Mouse (Mus musculus) left cerebral cortex, postnatal 10 days (tissue): Measurements from ENCODE around the gene Epb41l3. TPM values are rescaled to one million over a fixed set of nuclear protein-coding genes. Genes with fewer than 3 reads are reported as not detected.

Experiments
- DNase-seq, 2 experiments: peaks; one replicate each; pipeline ENCODE4 v3.0.0; 2021 to 2022; ENCODE audit warnings: low spot score in 2 of 2, mixed read lengths in 1 of 2; ENCODE audit errors: extremely low spot score in 1 of 2
- intact Hi-C: fragments of 180-260 bp; cut with DNase I; formaldehyde crosslinking; loops from one replicate; pipeline ENCODE4 v1.15.1; 2025
- total RNA-seq, 2 experiments: library from RNA; stranded (reverse); gene quantifications; 2 replicates each; pipeline ENCODE4 v1.2.3; 2021

Gene Epb41l3
- total RNA-seq, 2 experiments from 2014 or later: 157 to 165 TPM

- no peak for DNase-seq
- intact Hi-C loops: no loop called here
Measured at GRCm38 (mm10) chr17:69220849-69221248, 145.4 kb downstream of the Epb41l3 start.

GRCm38 (mm10) chr17:69221377-69221776, 145.9 kb downstream of the Epb41l3 start:
- DNase-seq: no peak

GRCm38 (mm10) chr17:69221966-69222692, 146.6 kb downstream of the Epb41l3 start:
- intact Hi-C loops: no loop called here
- DNase-seq: no peak

More at GRCm38 (mm10) chr17:69221377-69221776, 145.9 kb downstream of the Epb41l3 start:
- intact Hi-C loops: no loop called here

DNA sequence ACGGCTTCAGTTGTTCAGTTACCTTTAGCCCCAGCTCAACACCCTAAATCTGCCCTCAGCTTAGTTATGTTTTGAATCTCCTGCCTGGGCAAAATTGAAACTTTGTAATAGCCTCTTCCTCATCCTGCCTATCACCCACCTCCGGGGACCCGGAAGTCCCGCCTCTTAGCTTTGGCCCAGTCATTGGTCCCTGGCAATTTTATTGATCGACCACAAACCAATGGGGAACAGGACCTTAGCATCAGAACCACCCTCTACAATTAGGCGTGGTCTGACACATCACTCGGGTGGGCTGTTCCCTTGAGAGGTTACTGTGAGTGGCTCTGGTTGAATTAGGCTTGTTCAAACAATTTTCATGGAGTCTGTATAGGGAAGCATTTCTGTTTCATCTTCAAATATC, 150.5 kb downstream of the Epb41l3 start:
- intact Hi-C loops: no loop called here
- no peak for DNase-seq

GRCm38 (mm10) chr17:69227426-69228014, 152.0 kb downstream of the Epb41l3 start:
- DNase-seq: no peak
- intact Hi-C loops: no loop called here

GRCm38 (mm10) chr17:69229451-69229850, 154.0 kb downstream of the Epb41l3 start:
- no peak for DNase-seq
- intact Hi-C loops: no loop called here

GRCm38 (mm10) chr17:69230131-69230621, 154.7 kb downstream of the Epb41l3 start:
- peak in 1 of 2 experiments; percentile 16 for DNase-seq
- intact Hi-C loops: no loop called here

- intact Hi-C loops: no loop called here
- no peak for DNase-seq
Measured at GRCm38 (mm10) chr17:69231360-69231759, 155.9 kb downstream of the Epb41l3 start.

DNA sequence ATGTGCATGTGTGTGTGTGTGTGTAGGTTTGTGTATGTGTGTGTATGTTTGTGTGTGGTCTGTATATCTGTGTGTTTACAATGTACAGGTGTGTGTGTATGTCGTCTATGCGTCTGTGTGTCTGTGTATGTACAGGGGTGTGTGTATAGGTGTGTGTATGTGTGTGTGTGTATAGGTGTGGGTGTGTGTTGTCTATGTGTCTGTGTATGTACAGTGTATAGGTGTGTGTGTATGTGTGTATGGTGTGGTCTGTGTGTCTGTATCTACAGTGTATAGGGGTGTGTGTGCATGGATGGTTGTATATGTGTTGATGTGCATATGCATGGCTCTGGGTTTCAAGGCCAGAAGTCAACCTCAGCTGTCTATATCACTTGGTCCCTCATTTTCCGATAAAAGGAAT, 161.7 kb downstream of the Epb41l3 start:
- intact Hi-C loops: no loop called here
- no peak for DNase-seq

DNA sequence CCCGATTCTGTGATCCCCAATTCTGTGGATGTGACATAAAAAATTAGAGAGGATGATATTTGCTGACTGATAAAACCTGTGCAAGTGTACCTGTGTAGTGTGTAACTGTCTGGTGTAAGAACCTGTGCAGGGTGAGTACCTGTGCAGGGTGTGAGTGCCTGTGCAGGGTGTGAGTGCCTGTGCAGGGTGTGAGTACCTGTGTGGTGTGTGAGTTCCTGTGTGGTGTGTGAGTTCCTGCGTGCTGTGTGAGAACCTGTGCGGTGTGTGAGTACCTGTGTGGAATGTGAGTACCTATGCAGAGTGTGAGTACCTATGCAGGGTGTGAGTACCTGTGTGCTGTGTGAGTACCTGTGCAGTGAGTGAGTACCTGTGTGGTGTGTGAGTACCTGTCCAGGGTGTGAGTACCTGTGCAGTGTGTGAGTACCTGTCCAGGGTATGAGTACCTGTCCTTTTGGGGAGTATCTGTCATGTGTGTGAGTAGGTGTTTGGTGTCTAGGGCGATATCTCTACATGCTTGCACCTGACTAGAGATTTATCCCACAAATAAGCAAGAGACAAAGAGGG, 163.4 kb downstream of the Epb41l3 start:
- intact Hi-C loops: no loop called here
- no peak for DNase-seq

GRCm38 (mm10) chr17:69239423-69239822, 163.9 kb downstream of the Epb41l3 start:
- DNase-seq: no peak
- intact Hi-C loops: no loop called here

DNA sequence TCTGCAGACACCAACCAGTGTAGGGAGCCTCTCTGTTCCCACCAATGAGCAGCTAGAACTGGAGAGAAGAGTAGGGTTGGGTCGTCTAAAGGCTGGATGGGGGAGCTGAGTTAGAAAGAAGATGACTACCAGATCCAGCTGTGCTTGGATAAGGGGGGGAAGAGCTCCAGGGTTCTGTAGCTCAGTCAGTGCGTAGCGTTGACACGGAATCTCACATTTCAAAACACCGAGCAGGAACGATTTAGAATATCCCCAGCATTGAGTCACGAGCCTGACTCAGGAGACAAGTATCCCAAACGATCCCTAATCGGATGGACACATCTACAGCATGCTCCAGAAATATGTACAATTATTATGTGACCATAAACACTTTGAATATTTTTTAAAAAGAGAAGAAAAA, 180.4 kb downstream of the Epb41l3 start:
- intact Hi-C loops: no loop called here
- no peak for DNase-seq

GRCm38 (mm10) chr17:69256441-69256840, 181.0 kb downstream of the Epb41l3 start:
- peak in 1 of 2 experiments; percentile 39 for DNase-seq
- intact Hi-C loops: no loop called here

GRCm38 (mm10) chr17:69263810-69264565, 188.5 kb downstream of the Epb41l3 start:
- intact Hi-C loops: no loop called here
- no peak for DNase-seq

- DNase-seq: no peak
- intact Hi-C loops: no loop called here
Measured at GRCm38 (mm10) chr17:69265171-69265570, 189.7 kb downstream of the Epb41l3 start.

GRCm38 (mm10) chr17:69265759-69266463, 190.4 kb downstream of the Epb41l3 start:
- no peak for DNase-seq
- intact Hi-C loops: no loop called here

GRCm38 (mm10) chr17:69266936-69267335, 191.5 kb downstream of the Epb41l3 start:
- DNase-seq: no peak
- intact Hi-C loops: no loop called here

DNA sequence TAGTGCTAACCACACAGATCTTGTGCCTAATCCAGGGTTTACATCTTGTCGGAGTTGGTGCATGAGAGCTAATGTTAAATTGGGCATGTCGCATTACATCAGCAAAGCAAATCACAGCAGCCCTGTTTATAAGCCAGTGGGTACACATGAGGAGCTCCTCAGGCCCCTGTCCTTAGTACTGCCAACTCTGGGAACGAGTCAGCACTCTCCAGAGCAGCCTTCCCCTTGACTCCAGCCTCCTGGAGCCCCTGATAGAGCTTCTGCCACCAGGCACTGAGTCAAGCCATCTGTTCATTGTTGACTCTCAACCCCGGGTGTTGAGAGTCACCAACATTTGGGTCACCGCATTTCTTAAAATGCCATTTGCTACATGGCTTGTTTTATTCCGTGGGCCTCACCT, 192.0 kb downstream of the Epb41l3 start:
- intact Hi-C loops: no loop called here
- DNase-seq: no peak

GRCm38 (mm10) chr17:69277362-69277761, 201.9 kb downstream of the Epb41l3 start:
- intact Hi-C loops: no loop called here
- no peak for DNase-seq
